Mouse (Mus musculus): ENCODE results near the gene Nhej1. TPM values are rescaled to one million over a fixed set of nuclear protein-coding genes. Genes with fewer than 3 reads are reported as not detected.

Gene Nhej1
- polyA plus RNA-seq, 1 experiment from 2014 or later = 11.0 TPM

- ATAC-seq (replicated peaks; ENCODE audit: low FRiP score, low read depth) = no peak
- H3K4me3 ChIP-seq (replicated peaks; ENCODE audit: low read depth, low read length) = peak overlapping the region; percentile 21
- WGBS = 2% methylated on average over 41 of the region's 41 CpGs
- peak overlapping the region; percentile 63 for H3K4me2 ChIP-seq (ENCODE audit: low read length)
- peaks cover 17% of the 10 kb centered on the region; the same call in 1 of the 2 replicates for H3K4me1 ChIP-seq (replicated peaks; ENCODE audit: insufficient read depth, low read length)
- H3K9me3 ChIP-seq (replicated peaks; ENCODE audit: low read length) = no peaks in the 10 kb centered on the region
- DNase-seq (ENCODE audit: low spot score) = peak; percentile 56
- no peak for TF ChIP-seq CTCF (IDR thresholded peaks at IDR 0.05; ENCODE audit: low read depth)
- no peak overlapping the region for H3K27ac ChIP-seq
- H3K9ac ChIP-seq (ENCODE audit: low read depth, low read length) = no peak overlapping the region; the same call in 1 of the 2 replicates
- no peaks in the 10 kb centered on the region for H3K36me3 ChIP-seq (ENCODE audit: insufficient read depth, low read length)
- H3K27me3 ChIP-seq (ENCODE audit: insufficient read depth, low read length) = peaks cover 58% of the 10 kb centered on the region
Measured at GRCm38 (mm10) chr1:74947986-74948670, 176.9 kb downstream of the Nhej1 start.

- no peak overlapping the region for H3K9ac ChIP-seq (ENCODE audit: low read depth, low read length)
- H3K36me3 ChIP-seq (ENCODE audit: insufficient read depth, low read length) = no peaks in the 10 kb centered on the region
- no peaks in the 10 kb centered on the region for H3K4me1 ChIP-seq (replicated peaks; ENCODE audit: insufficient read depth, low read length)
- no peak overlapping the region for H3K4me2 ChIP-seq (ENCODE audit: low read length)
- no peak for ATAC-seq (replicated peaks; ENCODE audit: low FRiP score, low read depth)
- H3K9me3 ChIP-seq (replicated peaks; ENCODE audit: low read length) = no peaks in the 10 kb centered on the region
- no peak overlapping the region for H3K4me3 ChIP-seq (replicated peaks; ENCODE audit: low read depth, low read length)
- DNase-seq (ENCODE audit: low spot score) = no peak
- no peak overlapping the region for H3K27ac ChIP-seq
- 58% methylated on average over 12 of the region's 12 CpGs for WGBS
- no peak for TF ChIP-seq CTCF (IDR thresholded peaks at IDR 0.05; ENCODE audit: low read depth)
- H3K27me3 ChIP-seq (ENCODE audit: insufficient read depth, low read length) = 0 out of 2 replicates have a peak, but pooled peaks cover 5% of the 10 kb centered on the region
Measured at GRCm38 (mm10) chr1:74941651-74942360, 183.2 kb downstream of the Nhej1 start.

GRCm38 (mm10) chr1:74939762-74940161 is 185.2 kb downstream of the Nhej1 start:
- no peak for ATAC-seq (replicated peaks; ENCODE audit: low FRiP score, low read depth)
- no peak overlapping the region for H3K27ac ChIP-seq
- DNase-seq (ENCODE audit: low spot score) = no peak
- H3K4me1 ChIP-seq (replicated peaks; ENCODE audit: insufficient read depth, low read length) = no peaks in the 10 kb centered on the region
- H3K4me2 ChIP-seq (ENCODE audit: low read length) = no peak overlapping the region
- H3K9me3 ChIP-seq (replicated peaks; ENCODE audit: low read length) = no peaks in the 10 kb centered on the region
- H3K9ac ChIP-seq (ENCODE audit: low read depth, low read length) = no peak overlapping the region
- no peak overlapping the region for H3K4me3 ChIP-seq (replicated peaks; ENCODE audit: low read depth, low read length)
- no peak for TF ChIP-seq CTCF (IDR thresholded peaks at IDR 0.05; ENCODE audit: low read depth)
- H3K36me3 ChIP-seq (ENCODE audit: insufficient read depth, low read length) = no peaks in the 10 kb centered on the region
- peaks cover 9% of the 10 kb centered on the region; the same call in 1 of the 2 replicates for H3K27me3 ChIP-seq (ENCODE audit: insufficient read depth, low read length)
- WGBS = 3% methylated on average over 3 of the region's 3 CpGs

GRCm38 (mm10) chr1:74936221-74936830 is 188.7 kb downstream of the Nhej1 start:
- no peak overlapping the region for H3K4me3 ChIP-seq (replicated peaks; ENCODE audit: low read depth, low read length)
- no peaks in the 10 kb centered on the region for H3K36me3 ChIP-seq (ENCODE audit: insufficient read depth, low read length)
- DNase-seq (ENCODE audit: low spot score) (peak; percentile 29), ATAC-seq (replicated peaks; ENCODE audit: low FRiP score, low read depth) (peak; percentile 68; the same call in 1 of the 2 replicates)
- WGBS = 33% methylated on average over 12 of the region's 12 CpGs
- H3K27me3 ChIP-seq (ENCODE audit: insufficient read depth, low read length) = peaks cover 12% of the 10 kb centered on the region; the same call in 1 of the 2 replicates
- TF ChIP-seq CTCF (IDR thresholded peaks at IDR 0.05; ENCODE audit: low read depth) = no peak
- no peak overlapping the region for H3K27ac ChIP-seq
- H3K9me3 ChIP-seq (replicated peaks; ENCODE audit: low read length) = no peaks in the 10 kb centered on the region
- no peak overlapping the region for H3K4me2 ChIP-seq (ENCODE audit: low read length)
- no peak overlapping the region for H3K9ac ChIP-seq (ENCODE audit: low read depth, low read length)
- no peaks in the 10 kb centered on the region for H3K4me1 ChIP-seq (replicated peaks; ENCODE audit: insufficient read depth, low read length)

- ATAC-seq (replicated peaks; ENCODE audit: low FRiP score, low read depth) (no peak), DNase-seq (ENCODE audit: low spot score) (peak; percentile 47)
- 1% methylated on average over 18 of the region's 18 CpGs for WGBS
- Histone ChIP-seq H3K4me1 (replicated peaks; ENCODE audit: insufficient read depth, low read length) (no peaks in the 10 kb centered on the region), H3K27me3 (ENCODE audit: insufficient read depth, low read length) (peaks cover 12% of the 10 kb centered on the region; the same call in 1 of the 2 replicates), H3K9me3 (replicated peaks; ENCODE audit: low read length) (no peaks in the 10 kb centered on the region), H3K36me3 (ENCODE audit: insufficient read depth, low read length) (no peaks in the 10 kb centered on the region), H3K9ac (ENCODE audit: low read depth, low read length) (no peak within 1 kb of the TSS), H3K27ac (no peak within 1 kb of the TSS), H3K4me3 (replicated peaks; ENCODE audit: low read depth, low read length) (no peak within 1 kb of the TSS), H3K4me2 (ENCODE audit: low read length) (peak within 1 kb of the TSS; percentile 25; the same call in 1 of the 2 replicates)
- no peak for TF ChIP-seq CTCF (IDR thresholded peaks at IDR 0.05; ENCODE audit: low read depth)
Measured at GRCm38 (mm10) chr1:74935402-74935801, 189.6 kb downstream of the Nhej1 start, which contains the start of gene Cfap65. Gene Cfap65, minus strand, starts transcription at chr1:74935599.

- no peak for TF ChIP-seq CTCF (IDR thresholded peaks at IDR 0.05; ENCODE audit: low read depth)
- ATAC-seq (replicated peaks; ENCODE audit: low FRiP score, low read depth) (no peak), DNase-seq (ENCODE audit: low spot score) (no peak)
Measured at GRCm38 (mm10) chr1:74927621-74928296, 197.2 kb downstream of the Nhej1 start.

More at GRCm38 (mm10) chr1:74927621-74928296, 197.2 kb downstream of the Nhej1 start:
- H3K4me3 ChIP-seq (replicated peaks; ENCODE audit: low read depth, low read length) = no peak overlapping the region
- no peak overlapping the region for H3K9ac ChIP-seq (ENCODE audit: low read depth, low read length)
- H3K4me1 ChIP-seq (replicated peaks; ENCODE audit: insufficient read depth, low read length) = no peaks in the 10 kb centered on the region
- no peaks in the 10 kb centered on the region for H3K9me3 ChIP-seq (replicated peaks; ENCODE audit: low read length)
- 81% methylated on average over 9 of the region's 9 CpGs for WGBS
- 0 out of 2 replicates have a peak, but pooled peaks cover 4% of the 10 kb centered on the region for H3K27me3 ChIP-seq (ENCODE audit: insufficient read depth, low read length)
- H3K36me3 ChIP-seq (ENCODE audit: insufficient read depth, low read length) = no peaks in the 10 kb centered on the region
- H3K27ac ChIP-seq = no peak overlapping the region
- no peak overlapping the region for H3K4me2 ChIP-seq (ENCODE audit: low read length)
